Mouse (Mus musculus) erythroblast, embryonic 14.5 days (primary cell): ENCODE measurements at regions not wholly inside any gene's neighbourhood (a gene's known extent, or its start where the extent isn't known, plus 50 kb on each side); places are given as distances from the start of the nearest gene placed in this dataset.

Experiments
- GATA1 ChIP-seq: IDR thresholded peaks from 2 replicates; pipeline ENCODE4 v1.6.1; 2012; ENCODE audit warnings: low read length, inconsistent platforms, mixed read lengths
- TAL1 ChIP-seq: IDR thresholded peaks from 3 replicates; pipeline ENCODE4 v1.6.1; 2012; ENCODE audit warnings: low read length, inconsistent platforms, mixed read lengths

GRCm38 (mm10) chr12:25353402-25353896 is 256.5 kb upstream of the Id2 start:
- no peak for TF ChIP-seq TAL1
- TF ChIP-seq GATA1, result no peak
